Mouse (Mus musculus): Measurements from ENCODE around the gene Aplp2. TPM values are rescaled to one million over a fixed set of nuclear protein-coding genes. Genes with fewer than 3 reads are reported as not detected.

Aplp2 gene
- polyA plus RNA-seq, 1 experiment from 2014 or later: 344 TPM

DNA sequence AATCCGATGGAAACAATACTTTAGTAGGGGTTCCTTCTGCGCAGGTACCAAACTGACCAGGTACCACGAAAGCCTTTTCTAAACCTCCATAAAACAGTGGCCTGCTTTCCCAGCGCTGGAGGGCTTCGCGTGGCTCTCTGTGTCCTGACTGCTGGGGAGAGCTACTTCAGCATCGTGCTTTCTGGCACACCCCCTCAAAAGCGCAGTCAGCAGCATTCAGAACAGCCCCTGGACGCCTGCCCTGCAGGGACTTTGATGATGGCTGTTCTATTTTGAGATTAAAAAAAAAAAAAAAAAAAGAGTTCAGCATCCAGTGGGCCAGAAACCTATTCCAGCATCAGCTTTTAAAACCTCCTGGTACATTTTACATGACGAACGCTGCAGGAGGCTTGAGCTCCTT is 14.2 kb upstream of the Aplp2 start:
- Histone ChIP-seq H3K36me3 (no peaks in the 10 kb centered on the region), H3K4me1 (replicated peaks) (peaks cover 10% of the 10 kb centered on the region), H3K27me3 (replicated peaks) (no peaks in the 10 kb centered on the region), H3K4me2 (no peak overlapping the region), H3K4me3 (no peak overlapping the region), H3K9ac (no peak overlapping the region), H3K9me3 (replicated peaks) (no peaks in the 10 kb centered on the region), H3K27ac (ENCODE audit: poor library complexity, severe bottlenecking) (no peak overlapping the region)
- ATAC-seq (ENCODE audit: insufficient number of reproducible peaks, low FRiP score): no peak
- WGBS: 74% methylated on average over 11 of the region's 11 CpGs

DNA sequence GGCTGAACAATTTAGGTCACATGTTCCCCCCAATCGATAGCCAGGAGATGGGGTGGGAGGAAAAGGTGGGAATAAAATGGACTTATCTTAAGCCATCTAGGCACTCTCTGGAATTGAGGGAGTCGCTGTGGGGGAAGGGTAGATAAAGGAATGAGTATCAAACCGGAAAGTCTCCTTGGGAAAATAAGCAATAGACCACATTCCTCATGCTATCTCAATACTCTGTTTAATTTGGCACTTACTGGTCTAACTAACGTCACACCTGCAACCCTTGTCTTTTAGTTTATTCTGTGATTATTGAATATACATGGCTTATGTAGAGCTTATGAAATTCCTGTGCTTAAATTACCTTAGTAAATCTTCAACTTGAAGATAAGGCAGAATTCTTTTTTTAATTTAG is 11.9 kb upstream of the Aplp2 start:
- Histone ChIP-seq H3K36me3 (no peaks in the 10 kb centered on the region), H3K4me2 (no peak overlapping the region), H3K4me3 (no peak overlapping the region), H3K27ac (ENCODE audit: poor library complexity, severe bottlenecking) (0 out of 2 replicates have a peak overlapping the region, but pooled peaks have one; percentile 18), H3K9me3 (replicated peaks) (no peaks in the 10 kb centered on the region), H3K4me1 (replicated peaks) (peaks cover 10% of the 10 kb centered on the region), H3K9ac (no peak overlapping the region), H3K27me3 (replicated peaks) (no peaks in the 10 kb centered on the region)
- WGBS: 46% methylated on average over 4 of the region's 4 CpGs
- ATAC-seq (ENCODE audit: insufficient number of reproducible peaks, low FRiP score): no peak

DNA sequence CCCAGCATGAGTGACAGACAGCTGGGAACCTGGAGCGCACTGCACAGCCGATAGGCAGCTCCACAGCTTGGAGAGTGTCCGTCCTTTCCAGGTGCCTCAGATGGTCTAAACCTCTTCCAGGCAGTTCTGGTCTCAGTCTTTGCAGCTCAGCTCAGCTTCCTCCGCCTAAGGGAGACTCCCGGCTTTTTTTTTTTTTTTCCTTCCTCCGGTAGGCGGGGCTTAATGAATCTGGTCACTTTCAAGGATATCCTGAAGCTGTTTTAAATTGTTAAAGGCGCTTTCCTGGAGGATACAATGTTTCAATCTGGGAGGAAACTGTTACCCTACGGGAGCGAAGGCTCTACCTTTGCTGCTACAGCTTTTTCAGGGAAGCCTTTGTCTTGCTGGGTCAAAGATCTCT is 9.6 kb upstream of the Aplp2 start:
- WGBS: 24% methylated on average over 10 of the region's 10 CpGs
- Histone ChIP-seq H3K4me1 (replicated peaks) (peaks cover 4% of the 10 kb centered on the region; the same call in 1 of the 2 replicates), H3K27me3 (replicated peaks) (no peaks in the 10 kb centered on the region), H3K4me2 (peak overlapping the region; percentile 50), H3K9ac (0 out of 2 replicates have a peak overlapping the region, but pooled peaks have one; percentile 42), H3K4me3 (0 out of 2 replicates have a peak overlapping the region, but pooled peaks have one; percentile 8), H3K36me3 (no peaks in the 10 kb centered on the region), H3K9me3 (replicated peaks) (no peaks in the 10 kb centered on the region), H3K27ac (ENCODE audit: poor library complexity, severe bottlenecking) (peak overlapping the region; percentile 84)
- peak; percentile 67 for ATAC-seq (ENCODE audit: insufficient number of reproducible peaks, low FRiP score)

DNA sequence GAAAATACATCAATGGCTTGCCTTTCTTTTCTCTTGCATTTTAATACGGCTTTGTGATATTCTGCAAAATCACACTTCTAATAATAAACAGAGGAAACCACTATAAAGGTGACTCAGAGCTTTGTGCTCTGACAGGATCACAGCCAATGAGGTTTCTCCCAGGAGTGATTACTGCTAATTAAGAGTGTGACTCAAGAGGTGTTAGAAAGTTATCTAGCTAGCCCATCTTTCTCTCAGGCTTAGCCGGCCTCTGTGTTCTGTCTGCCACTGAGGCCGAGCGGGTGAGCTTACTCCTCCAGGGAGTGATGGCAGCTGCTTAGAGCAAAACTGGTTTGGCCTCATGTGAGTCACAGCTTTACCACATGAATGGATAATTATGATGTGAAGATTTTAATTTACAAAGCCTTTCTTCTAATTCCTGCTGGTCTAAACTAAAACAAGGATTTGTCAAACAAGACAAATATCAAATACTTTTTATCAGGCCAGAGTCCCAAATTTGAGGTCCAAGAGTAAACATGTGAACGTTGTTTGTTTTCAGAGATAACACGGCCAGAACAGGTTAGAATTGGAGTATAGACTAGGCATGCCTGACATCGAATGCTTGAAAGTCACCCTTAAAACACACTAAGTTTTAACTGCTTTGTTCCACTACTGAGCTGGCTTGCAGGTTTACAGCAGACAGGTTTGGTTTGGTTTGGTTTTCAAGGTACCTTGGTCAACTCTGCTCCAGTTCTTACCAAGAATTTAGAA is 6.2 kb upstream of the Aplp2 start:
- no peak overlapping the region for H3K27ac ChIP-seq (ENCODE audit: poor library complexity, severe bottlenecking)
- H3K4me1 ChIP-seq (replicated peaks): peaks cover 6% of the 10 kb centered on the region
- no peak overlapping the region for H3K9ac ChIP-seq
- WGBS: 34% methylated on average over 7 of the region's 7 CpGs
- H3K9me3 ChIP-seq (replicated peaks): no peaks in the 10 kb centered on the region
- ATAC-seq (ENCODE audit: insufficient number of reproducible peaks, low FRiP score): no peak
- no peak overlapping the region for H3K4me2 ChIP-seq
- no peaks in the 10 kb centered on the region for H3K36me3 ChIP-seq
- no peak overlapping the region for H3K4me3 ChIP-seq
- H3K27me3 ChIP-seq (replicated peaks): no peaks in the 10 kb centered on the region

DNA sequence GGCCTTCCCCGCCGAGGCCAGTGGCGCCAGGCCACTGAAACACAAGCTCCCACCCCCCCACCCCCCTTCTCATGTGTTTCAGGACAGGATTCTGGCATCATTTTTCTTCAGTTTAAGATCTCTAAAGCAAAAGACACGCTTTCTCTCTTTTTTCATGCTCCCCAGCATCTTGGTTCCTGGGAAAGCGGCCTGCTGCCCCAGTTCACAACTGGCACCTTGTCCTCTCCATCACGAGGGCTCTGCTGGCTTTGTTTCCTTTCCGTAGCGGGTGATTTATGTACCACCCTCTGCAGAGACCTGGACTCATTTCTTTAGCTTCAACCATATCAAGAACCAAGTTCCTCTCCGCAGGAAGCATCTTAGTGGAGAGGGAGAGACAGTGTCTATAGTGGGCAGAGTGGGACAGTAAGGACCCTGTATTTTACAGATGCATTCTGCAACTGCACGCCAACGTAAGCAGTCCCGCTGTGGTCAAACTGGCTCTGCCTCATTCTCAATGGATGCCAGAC is 939 bp upstream of the Aplp2 start:
- H3K4me2 ChIP-seq: peak overlapping the region; percentile 75
- H3K9ac ChIP-seq: peak overlapping the region; percentile 67
- H3K36me3 ChIP-seq: no peaks in the 10 kb centered on the region
- H3K27ac ChIP-seq (ENCODE audit: poor library complexity, severe bottlenecking): peak overlapping the region; percentile 68
- H3K4me1 ChIP-seq (replicated peaks): peaks cover 18% of the 10 kb centered on the region
- ATAC-seq (ENCODE audit: insufficient number of reproducible peaks, low FRiP score): no peak
- no peaks in the 10 kb centered on the region for H3K27me3 ChIP-seq (replicated peaks)
- H3K9me3 ChIP-seq (replicated peaks): no peaks in the 10 kb centered on the region
- 37% methylated on average over 12 of the region's 12 CpGs for WGBS
- H3K4me3 ChIP-seq: peak overlapping the region; percentile 95

DNA sequence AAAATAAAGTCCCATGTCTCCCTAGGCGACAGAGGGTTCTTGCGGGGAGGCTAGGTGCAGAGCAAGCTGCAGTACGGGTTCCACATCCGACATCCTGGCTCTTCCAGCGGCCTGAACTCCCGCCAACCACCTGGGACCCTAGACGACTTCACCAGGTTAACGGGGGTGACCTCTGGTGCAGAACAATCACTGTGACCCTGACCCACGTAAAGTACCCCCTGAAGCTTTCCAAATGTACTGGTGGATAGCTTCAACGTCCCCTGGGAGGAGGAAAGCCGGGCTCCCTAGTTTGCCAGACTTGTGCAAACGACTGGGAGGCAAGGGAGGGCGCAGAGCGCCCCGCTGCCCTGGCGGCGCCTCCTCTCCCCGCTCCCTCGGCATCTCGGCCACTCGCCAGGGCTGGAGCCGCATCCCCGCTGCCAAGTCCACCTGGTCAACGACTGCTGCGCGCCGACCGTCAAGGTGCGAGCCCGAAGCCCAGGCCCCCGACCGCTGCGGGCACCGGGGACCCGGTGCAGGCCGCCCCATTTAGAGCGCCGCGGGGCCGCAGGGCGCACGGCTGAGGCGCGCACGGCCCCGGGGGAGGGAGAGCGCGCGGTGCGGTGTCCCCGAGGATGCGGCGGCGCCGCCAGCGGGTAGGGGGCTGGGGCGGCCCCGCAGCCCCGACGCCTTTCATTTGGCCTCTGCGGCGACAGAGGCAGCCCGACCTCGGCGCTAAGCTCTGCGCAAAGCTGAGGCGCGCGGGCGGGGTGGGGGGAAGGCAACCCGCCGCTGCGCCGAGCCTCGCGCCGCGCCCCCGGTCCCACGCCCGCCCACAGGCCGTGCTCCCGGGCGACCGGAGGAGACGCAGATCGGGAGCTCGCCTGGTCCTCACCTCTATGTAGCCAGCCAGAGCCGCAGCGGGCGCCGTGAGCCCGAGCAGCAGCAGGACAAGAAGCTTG is 596 bp downstream of the Aplp2 start:
- ATAC-seq (ENCODE audit: insufficient number of reproducible peaks, low FRiP score): peak; percentile 65
- H3K36me3 ChIP-seq: no peaks in the 10 kb centered on the region
- peaks cover 24% of the 10 kb centered on the region for H3K4me1 ChIP-seq (replicated peaks)
- no peaks in the 10 kb centered on the region for H3K27me3 ChIP-seq (replicated peaks)
- peak overlapping the region; percentile 95 for H3K4me3 ChIP-seq
- H3K4me2 ChIP-seq: peak overlapping the region; percentile 85
- no peaks in the 10 kb centered on the region for H3K9me3 ChIP-seq (replicated peaks)
- peak overlapping the region; percentile 93 for H3K9ac ChIP-seq
- H3K27ac ChIP-seq (ENCODE audit: poor library complexity, severe bottlenecking): peak overlapping the region; percentile 91
- under 1% methylated on average over 89 of the region's 93 CpGs for WGBS

DNA sequence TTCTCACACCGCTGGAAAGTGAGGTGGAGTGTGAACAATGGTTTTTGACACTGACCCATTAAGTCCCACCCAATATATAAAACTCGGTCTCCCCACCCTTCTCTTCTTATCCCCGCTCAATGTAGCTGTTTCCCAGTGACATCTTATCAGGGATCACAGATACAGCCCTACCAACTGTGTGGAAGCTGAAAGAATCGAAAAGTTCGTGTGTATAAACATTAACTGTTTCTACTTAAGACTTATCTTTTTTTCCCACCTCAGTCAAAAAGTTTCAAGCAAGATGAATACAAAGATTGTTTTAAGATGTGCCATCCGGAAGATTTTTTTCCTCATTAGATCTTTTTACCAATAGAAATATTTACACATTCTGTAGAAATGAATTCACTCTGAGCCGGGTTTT is 1.5 kb downstream of the Aplp2 start:
- Histone ChIP-seq H3K27ac (ENCODE audit: poor library complexity, severe bottlenecking) (no peak overlapping the region), H3K4me2 (peak overlapping the region; percentile 85), H3K9me3 (replicated peaks) (no peaks in the 10 kb centered on the region), H3K9ac (peak overlapping the region; percentile 93), H3K36me3 (no peaks in the 10 kb centered on the region), H3K4me1 (replicated peaks) (peaks cover 32% of the 10 kb centered on the region), H3K27me3 (replicated peaks) (no peaks in the 10 kb centered on the region), H3K4me3 (peak overlapping the region; percentile 95)
- ATAC-seq (ENCODE audit: insufficient number of reproducible peaks, low FRiP score): no peak
- 18% methylated on average over 7 of the region's 7 CpGs for WGBS

DNA sequence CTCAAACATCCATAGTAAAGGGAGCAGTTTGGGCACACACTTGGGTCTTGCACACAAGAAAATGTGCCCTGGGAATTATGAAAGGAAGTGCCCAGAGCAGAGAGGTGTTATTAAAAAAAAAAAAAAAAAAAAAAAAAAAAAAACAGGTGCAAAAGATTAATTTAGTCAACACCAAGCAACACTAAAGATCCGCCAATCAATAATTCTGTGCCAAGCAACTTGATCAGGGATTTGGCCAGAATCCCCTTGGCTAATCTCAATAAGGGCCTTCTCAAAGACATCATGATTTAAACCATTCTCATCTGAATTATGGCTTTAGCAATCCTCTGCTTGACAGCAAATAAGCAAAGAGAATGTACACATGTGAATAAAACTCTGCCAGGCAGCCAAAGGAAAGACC is 2.1 kb downstream of the Aplp2 start:
- Histone ChIP-seq H3K9ac (no peak overlapping the region), H3K36me3 (no peaks in the 10 kb centered on the region), H3K4me2 (peak overlapping the region; percentile 13; the same call in 1 of the 2 replicates), H3K27me3 (replicated peaks) (no peaks in the 10 kb centered on the region), H3K4me1 (replicated peaks) (peaks cover 38% of the 10 kb centered on the region), H3K9me3 (replicated peaks) (no peaks in the 10 kb centered on the region), H3K4me3 (no peak overlapping the region), H3K27ac (ENCODE audit: poor library complexity, severe bottlenecking) (no peak overlapping the region)
- no peak for ATAC-seq (ENCODE audit: insufficient number of reproducible peaks, low FRiP score)
- 92% methylated on average over 1 of the region's 1 CpGs for WGBS

DNA sequence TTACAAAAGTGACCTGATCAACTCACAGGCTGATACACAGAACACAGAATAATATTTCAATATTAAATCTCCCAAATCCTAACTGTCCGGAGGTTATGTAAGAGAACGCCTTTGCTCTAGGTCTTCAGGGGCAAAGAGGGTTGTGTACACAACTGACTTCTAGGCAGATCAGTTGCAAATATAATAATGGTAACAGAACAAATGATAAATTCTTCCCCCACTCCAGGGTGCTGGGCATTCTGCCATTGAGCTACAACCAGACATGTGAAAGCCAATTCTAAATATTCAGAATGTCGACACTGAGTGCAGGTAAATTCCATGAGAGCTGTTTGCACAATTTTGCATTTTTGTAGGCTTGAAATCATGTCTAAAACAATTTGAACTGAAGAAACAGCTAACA is 3.9 kb downstream of the Aplp2 start:
- Histone ChIP-seq H3K36me3 (no peaks in the 10 kb centered on the region), H3K4me3 (no peak overlapping the region), H3K9me3 (replicated peaks) (no peaks in the 10 kb centered on the region), H3K27ac (ENCODE audit: poor library complexity, severe bottlenecking) (no peak overlapping the region), H3K9ac (no peak overlapping the region), H3K4me1 (replicated peaks) (peaks cover 47% of the 10 kb centered on the region), H3K4me2 (no peak overlapping the region), H3K27me3 (replicated peaks) (no peaks in the 10 kb centered on the region)
- ATAC-seq (ENCODE audit: insufficient number of reproducible peaks, low FRiP score): no peak
- WGBS: 81% methylated on average over 3 of the region's 3 CpGs

DNA sequence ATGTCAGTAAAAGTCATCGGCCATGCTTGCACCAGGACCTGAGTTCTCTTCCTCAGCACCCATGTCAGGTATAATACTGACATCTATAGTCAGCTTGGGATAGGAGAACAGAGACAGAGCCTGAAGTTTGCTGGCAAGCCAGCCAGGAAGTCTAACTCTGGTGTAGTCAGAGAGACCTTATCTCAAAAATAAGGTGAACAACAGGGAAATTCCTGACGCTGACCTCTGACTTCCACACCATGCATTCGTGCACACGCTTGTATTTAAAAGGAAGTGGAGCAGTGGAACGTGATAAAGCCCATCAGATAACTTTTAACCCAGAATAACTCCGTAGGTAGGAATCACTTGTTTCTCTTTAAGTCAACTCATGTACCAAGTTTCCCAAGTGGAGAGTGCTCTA is 6.9 kb downstream of the Aplp2 start:
- 0 out of 2 replicates have a peak, but pooled peaks have one; percentile 29 for ATAC-seq (ENCODE audit: insufficient number of reproducible peaks, low FRiP score)
- H3K27me3 ChIP-seq (replicated peaks): no peaks in the 10 kb centered on the region
- no peak overlapping the region for H3K4me2 ChIP-seq
- 14% methylated on average over 6 of the region's 6 CpGs for WGBS
- no peaks in the 10 kb centered on the region for H3K36me3 ChIP-seq
- H3K4me1 ChIP-seq (replicated peaks): peaks cover 47% of the 10 kb centered on the region
- no peak overlapping the region for H3K9ac ChIP-seq
- no peaks in the 10 kb centered on the region for H3K9me3 ChIP-seq (replicated peaks)
- no peak overlapping the region for H3K27ac ChIP-seq (ENCODE audit: poor library complexity, severe bottlenecking)
- no peak overlapping the region for H3K4me3 ChIP-seq

Measured in heart, embryonic 12.5 days (tissue).